Mouse (Mus musculus) heart, postnatal 0 days (tissue): Measurements from ENCODE around the gene Bmp8b.

ENCODE experiments used
- CTCF ChIP-seq: IDR thresholded peaks from 2 replicates; pipeline ENCODE4 v1.5.1; 2016; ENCODE audit warnings: antibody characterized with exemption, control low read depth, low read depth
- EP300 ChIP-seq: IDR thresholded peaks from 2 replicates; pipeline ENCODE4 v1.6.1; 2016; ENCODE audit warnings: antibody characterized with exemption, low read depth

GRCm38 (mm10) chr4:123093869-123094268, 11.1 kb upstream of the Bmp8b start:
- TF ChIP-seq CTCF (no peak), EP300 (no peak)
